Comparison of ENCODE assay signal across 10 mouse cellular contexts in genomic region chr15:6388146-6388545, GRCm38 (mm10). TPM values are rescaled to one million over a fixed set of nuclear protein-coding genes. Genes with fewer than 3 reads are reported as not detected.
DNase-seq lines count a peak whose midpoint lies in the region; ATAC-seq and TF ChIP-seq lines count a peak whose summit lies in the region.
"Had no signal": no experiment of that assay in that cellular context is flagged by ENCODE, and none has a peak within 500 bp of the region (broad histone marks: within the 10 kb centered on the region; RNA-seq: fewer than 3 reads in every experiment).

No protein-coding gene starts in this region.

- peak overlapping the region; percentile 64 for H3K4me2 ChIP-seq in embryonic facial prominence, embryonic 12.5 days (replicated peaks)
- peak overlapping the region; percentile 72 for H3K4me2 ChIP-seq in hindbrain, postnatal 0 days (ENCODE audit: low read depth, low read length)
- no peak overlapping the region for H3K4me2 ChIP-seq in midbrain, embryonic 14.5 days (ENCODE audit: low read length)

- TF ChIP-seq CTCF in kidney, adult 2 months (conservative IDR thresholded peaks at IDR 0.05; ENCODE audit: insufficient read depth, insufficient read length, low read depth, low read length): no peak
- no peak for TF ChIP-seq CTCF in hindbrain, postnatal 0 days (IDR thresholded peaks at IDR 0.05; ENCODE audit: low read depth)

- H3K4me1 ChIP-seq in kidney, adult 2 months (ENCODE audit: control insufficient read depth, insufficient read depth, low read length): peaks cover 29% of the 10 kb centered on the region
- peaks cover 36% of the 10 kb centered on the region for H3K4me1 ChIP-seq in embryonic facial prominence, embryonic 12.5 days
- 0 out of 2 replicates have a peak, but pooled peaks cover 6% of the 10 kb centered on the region for H3K4me1 ChIP-seq in hindbrain, postnatal 0 days (ENCODE audit: insufficient read depth, low read length)
- H3K4me1 ChIP-seq in midbrain, embryonic 14.5 days (ENCODE audit: control insufficient read depth, insufficient read depth, low read length): no peaks in the 10 kb centered on the region

- H3K9ac ChIP-seq in embryonic facial prominence, embryonic 12.5 days: peak overlapping the region; percentile 72; the same call in 1 of the 2 replicates
- H3K9ac ChIP-seq in hindbrain, postnatal 0 days (replicated peaks; ENCODE audit: low read length): peak overlapping the region; percentile 9; the same call in 1 of the 2 replicates
- no peak overlapping the region for H3K9ac ChIP-seq in midbrain, embryonic 14.5 days (replicated peaks; ENCODE audit: low read length)

- no peak for ATAC-seq in embryonic facial prominence, embryonic 12.5 days (ENCODE audit: insufficient number of reproducible peaks, insufficient read depth, low FRiP score, low TSS enrichment)
- no peak for ATAC-seq in hindbrain, postnatal 0 days
- ATAC-seq in midbrain, embryonic 14.5 days (ENCODE audit: low FRiP score, low TSS enrichment): no peak
- no peak for ATAC-seq in erythroid progenitor cell, adult 5-6 weeks (replicated peaks; ENCODE audit: low FRiP score, poor library complexity, severe bottlenecking)

- H3K36me3 ChIP-seq in kidney, adult 2 months (ENCODE audit: control insufficient read depth, insufficient read depth, low read length): no peaks in the 10 kb centered on the region
- H3K36me3 ChIP-seq in embryonic facial prominence, embryonic 12.5 days: peaks cover 6% of the 10 kb centered on the region
- H3K36me3 ChIP-seq in hindbrain, postnatal 0 days (ENCODE audit: insufficient read depth, low read length): no peaks in the 10 kb centered on the region
- H3K36me3 ChIP-seq in midbrain, embryonic 14.5 days (ENCODE audit: control insufficient read depth, insufficient read depth, low read length): no peaks in the 10 kb centered on the region

- H3K27ac ChIP-seq in kidney, adult 2 months (ENCODE audit: insufficient read depth, low read depth, low read length): peak overlapping the region; percentile 45; the same call in 1 of the 2 replicates
- 0 out of 2 replicates have a peak overlapping the region, but pooled peaks have one; percentile 84 for H3K27ac ChIP-seq in embryonic facial prominence, embryonic 12.5 days
- no peak overlapping the region; the same call in 1 of the 2 replicates for H3K27ac ChIP-seq in hindbrain, postnatal 0 days
- H3K27ac ChIP-seq in midbrain, embryonic 14.5 days (replicated peaks; ENCODE audit: low read depth, low read length): no peak overlapping the region

- DNase-seq in kidney, adult 2 months: no peak
- no peak for DNase-seq in kidney, adult 8-10 months
- no peak for DNase-seq in hindbrain, postnatal 0 days (ENCODE audit: low spot score)
- no peak for DNase-seq in midbrain, embryonic 14.5 days
- DNase-seq in gastrocnemius, postnatal 10 days: no peak
- DNase-seq in right cerebral cortex, adult 2 months (ENCODE audit: low spot score in 2 of 2): no peak

- no peaks in the 10 kb centered on the region for H3K9me3 ChIP-seq in embryonic facial prominence, embryonic 12.5 days
- H3K9me3 ChIP-seq in hindbrain, postnatal 0 days (ENCODE audit: low read length): no peaks in the 10 kb centered on the region
- no peaks in the 10 kb centered on the region for H3K9me3 ChIP-seq in midbrain, embryonic 14.5 days (ENCODE audit: control insufficient read depth, low read length)

- H3K27me3 ChIP-seq in kidney, adult 2 months (replicated peaks; ENCODE audit: control insufficient read depth, insufficient read depth, low read length): no peaks in the 10 kb centered on the region
- H3K27me3 ChIP-seq in embryonic facial prominence, embryonic 12.5 days: no peaks in the 10 kb centered on the region
- H3K27me3 ChIP-seq in hindbrain, postnatal 0 days (ENCODE audit: insufficient read depth, low read length): no peaks in the 10 kb centered on the region
- H3K27me3 ChIP-seq in midbrain, embryonic 14.5 days (ENCODE audit: control insufficient read depth, insufficient read depth, low read length): no peaks in the 10 kb centered on the region

- peak overlapping the region; percentile 54 for H3K4me3 ChIP-seq in kidney, adult 2 months (ENCODE audit: insufficient read depth, low read depth, low read length)
- H3K4me3 ChIP-seq in embryonic facial prominence, embryonic 12.5 days: peak overlapping the region; percentile 64
- peak overlapping the region; percentile 54 for H3K4me3 ChIP-seq in hindbrain, postnatal 0 days (ENCODE audit: low read length)
- H3K4me3 ChIP-seq in midbrain, embryonic 14.5 days (replicated peaks; ENCODE audit: low read depth, low read length): 0 out of 2 replicates have a peak overlapping the region, but pooled peaks have one; percentile 53

- WGBS in kidney, adult 2 months: 38% methylated on average over 3 of the region's 3 CpGs
- WGBS in embryonic facial prominence, embryonic 12.5 days: 46% methylated on average over 3 of the region's 3 CpGs
- 75% methylated on average over 3 of the region's 3 CpGs for WGBS in hindbrain, postnatal 0 days
- 68% methylated on average over 3 of the region's 3 CpGs for WGBS in midbrain, embryonic 14.5 days

- TF ChIP-seq POLR2A in kidney, adult 2 months (IDR thresholded peaks at IDR 0.05; ENCODE audit: low read depth, low read length): no peak

RNA-seq across cellular contexts. Expression of gene C9, which starts 57.0 kb away (rescaled TPM):
- not detected in 2 replicates for polyA plus RNA-seq in kidney, adult 2 months (2012; rRNA removed)
- 0.10 TPM in 1 of 2 replicates, not detected in the other for polyA plus RNA-seq in embryonic facial prominence, embryonic 12.5 days (2016; fragmentation: Nextera tagmentation; extraction: Ambion mirVana)
- total RNA-seq in hindbrain, postnatal 0 days (2014; rRNA removed): not detected in 2 replicates
- not detected in 2 replicates for polyA plus RNA-seq in hindbrain, postnatal 0 days (2015; fragmentation: Nextera tagmentation; extraction: Ambion mirVana)
- not detected in 2 replicates for polyA plus RNA-seq in midbrain, embryonic 14.5 days (2014; fragmentation: Nextera tagmentation; extraction: Ambion mirVana)
- total RNA-seq in erythroid progenitor cell, adult 5-6 weeks (2015; ENCODE audit: low replicate concordance): not detected in 2 replicates
- total RNA-seq in erythroid progenitor cell, adult 5-6 weeks (2017; ENCODE audit: low replicate concordance): not detected in 2 replicates
- total RNA-seq in gastrocnemius, postnatal 10 days (2021): not detected
- total RNA-seq: ES-E14; gastrocnemius, postnatal 4 days had no signal

Comparison
In these comparisons a context has a peak if more than half of its experiments do, and no peak if none do; other contexts are left out.
1. H3K27ac ChIP-seq: peak in kidney, adult 2 months (single experiment) and embryonic facial prominence, embryonic 12.5 days (single experiment); none in hindbrain, postnatal 0 days (single experiment) and midbrain, embryonic 14.5 days (single experiment).
2. Peak in every context shown above with its lines, with median percentiles within 50 percentile points of each other: H3K4me3 ChIP-seq.